Mouse (Mus musculus): ENCODE data around the gene Gnas. TPM values are rescaled to one million over a fixed set of nuclear protein-coding genes. Genes with fewer than 3 reads are reported as not detected.
A peak's percentile ranks its signal among the peaks of the same experiment; 100 is the strongest.

Gene Gnas
- total RNA-seq, 2 experiments from 2014 or later: 1,724 to 1,906 TPM

DNA sequence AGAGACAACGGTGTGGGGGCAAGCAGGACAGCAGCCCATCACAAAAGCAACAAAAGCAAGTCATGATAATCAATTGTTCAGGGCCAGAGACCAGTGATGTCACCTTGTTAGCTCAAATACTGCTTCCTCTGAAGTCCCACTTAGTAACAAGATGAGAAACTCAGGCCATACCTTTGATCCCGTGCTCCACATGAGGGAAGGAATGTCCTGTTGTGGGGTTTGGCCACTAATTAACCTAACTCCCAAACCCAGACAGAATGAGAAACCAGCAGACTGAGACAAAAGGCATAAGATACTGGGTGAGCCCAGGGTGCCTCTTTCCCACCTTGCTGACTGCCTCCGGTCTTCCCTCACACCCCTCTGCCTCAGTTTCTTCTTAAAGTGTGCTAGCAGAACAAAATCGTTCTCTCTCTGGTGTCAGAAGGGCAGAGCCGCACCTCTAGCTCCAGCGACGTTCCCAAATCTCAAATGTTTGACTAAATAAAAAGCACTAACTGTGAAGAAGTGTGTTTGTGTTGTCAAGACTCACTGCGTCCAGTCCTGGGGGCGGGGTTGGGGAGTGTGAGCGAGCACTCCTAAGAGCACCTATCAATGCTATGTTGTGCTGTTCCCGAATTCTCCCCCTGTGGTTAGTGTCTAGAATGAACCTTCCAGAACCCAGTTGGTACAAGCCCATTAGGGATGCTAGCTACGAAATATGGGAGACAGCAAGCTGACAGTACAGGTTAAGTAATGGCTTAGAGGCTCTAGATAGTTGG lies 4.7 kb downstream of the Gnas start:
- intact Hi-C loops (cut with DNase I): loop anchor here (10.0 kb wide), 1 partner anchor 1104 kb away; no protein-coding TSS in a partner anchor
- no peak for DNase-seq (ENCODE audit: low spot score in 2 of 2)

DNA sequence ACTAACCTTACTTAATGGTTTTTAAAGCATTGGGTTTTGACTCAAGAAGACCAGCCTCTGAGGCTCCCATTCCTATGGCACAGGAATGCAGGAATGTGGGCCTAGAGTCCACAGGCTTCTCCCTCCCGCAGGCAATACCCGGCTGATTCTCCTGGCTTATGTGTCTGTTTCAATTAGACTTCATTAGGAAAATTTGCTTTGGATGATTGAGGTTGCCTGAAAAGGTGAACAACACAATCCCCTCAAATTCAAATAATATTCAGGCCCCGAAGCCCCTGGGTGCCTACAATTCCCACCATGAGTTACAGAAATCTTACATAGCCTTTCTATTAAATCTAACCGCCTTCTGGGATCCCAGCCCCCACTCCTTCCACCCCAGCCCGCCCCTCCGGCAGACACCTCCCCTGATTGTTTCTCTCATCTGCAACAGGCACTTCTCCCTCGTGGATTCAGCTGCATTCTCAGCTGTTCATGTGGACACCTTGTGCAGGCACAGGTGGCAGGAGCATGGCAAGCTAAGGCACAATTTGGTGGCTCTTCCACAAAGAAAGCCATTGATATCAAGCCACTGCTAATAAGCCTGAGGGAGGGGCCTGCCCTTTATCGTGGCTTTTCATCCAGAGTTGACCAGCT lies 7.0 kb downstream of the Gnas start:
- intact Hi-C loops (cut with DNase I): no loop called here
- no peak for DNase-seq (ENCODE audit: low spot score in 2 of 2)

DNA sequence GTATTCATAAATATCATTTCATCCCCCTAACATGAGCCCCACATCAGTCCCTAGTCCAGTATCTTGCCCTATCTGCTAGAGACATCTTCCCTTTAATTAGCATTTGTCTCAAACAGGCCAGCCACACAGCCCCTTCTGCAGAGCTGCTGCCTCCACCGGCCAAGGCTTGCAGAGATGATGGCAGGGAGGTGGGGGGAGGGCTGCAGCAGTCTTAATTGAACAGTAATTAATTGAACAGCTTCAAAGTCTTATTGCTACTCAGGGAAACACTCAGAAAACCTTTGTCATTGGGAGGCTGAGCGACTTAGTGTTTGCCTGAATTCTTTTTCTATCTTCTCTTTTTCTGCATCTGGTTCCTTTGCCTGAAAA lies 7.5 kb downstream of the Gnas start:
- intact Hi-C loops (cut with DNase I): no loop called here
- DNase-seq (ENCODE audit: low spot score in 2 of 2): no peak

DNA sequence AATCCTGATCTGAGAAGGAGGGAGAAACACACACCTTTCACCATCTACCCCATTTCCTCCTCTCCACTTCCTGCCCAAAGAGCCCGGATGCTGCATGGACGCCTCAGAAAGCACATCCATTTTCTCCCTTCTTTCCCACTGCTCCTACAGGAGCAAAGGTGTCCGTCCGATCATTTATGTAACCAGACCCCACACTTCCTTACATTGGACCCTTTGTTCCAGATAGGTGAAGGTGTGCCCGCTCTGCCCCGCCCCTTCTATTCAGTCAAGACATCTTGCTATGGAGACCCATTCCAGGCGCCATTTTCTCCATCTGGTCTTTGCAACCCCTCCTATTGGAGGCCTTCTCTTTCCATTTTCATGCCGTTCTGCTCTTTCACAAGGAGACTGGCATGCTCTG lies 10.3 kb downstream of the Gnas start:
- no peak for DNase-seq (ENCODE audit: low spot score in 2 of 2)
- intact Hi-C loops (cut with DNase I): no loop called here

DNA sequence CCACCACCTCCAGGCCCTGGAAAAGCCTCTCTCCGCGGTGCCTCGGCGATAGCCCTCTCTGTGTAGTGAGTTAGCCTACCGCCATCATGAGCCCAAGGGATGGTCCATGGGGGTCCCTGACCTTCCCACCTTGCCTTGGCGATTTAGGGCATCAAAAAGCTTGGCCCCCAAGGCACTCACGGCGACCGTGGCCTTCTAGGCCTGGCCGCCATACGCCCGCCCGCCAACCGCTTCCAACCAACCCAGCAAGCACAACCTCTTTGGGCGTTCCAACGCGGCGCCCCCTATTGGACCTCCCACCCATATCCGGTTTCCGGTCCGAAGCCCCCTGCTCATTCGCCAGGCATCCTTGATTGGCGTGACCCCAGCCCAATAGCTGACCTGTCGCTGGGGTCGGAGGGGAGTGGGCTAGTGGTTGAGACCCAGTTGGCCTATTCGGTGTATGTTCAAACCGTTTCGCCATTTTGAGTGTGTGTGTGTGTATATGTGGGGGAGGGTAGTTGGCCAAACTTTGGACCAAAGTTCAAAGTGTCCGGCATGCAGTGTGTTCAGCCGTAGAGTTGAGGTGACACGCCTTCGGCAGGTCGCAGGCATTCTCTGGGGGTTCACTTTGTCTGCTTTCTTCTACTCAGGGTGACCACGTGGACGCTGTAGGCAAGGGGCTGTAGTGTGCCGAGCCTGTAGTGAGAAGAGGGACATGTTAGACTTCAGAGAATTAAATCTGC lies 11.2 kb downstream of the Gnas start:
- peak; percentile 24 to 42 for DNase-seq (ENCODE audit: low spot score in 2 of 2)
- intact Hi-C loops (cut with DNase I): loop anchor here (5.0 kb wide), 2 partner anchors 218 to 708 kb away; partner anchors contain the start of gene Stx16

DNA sequence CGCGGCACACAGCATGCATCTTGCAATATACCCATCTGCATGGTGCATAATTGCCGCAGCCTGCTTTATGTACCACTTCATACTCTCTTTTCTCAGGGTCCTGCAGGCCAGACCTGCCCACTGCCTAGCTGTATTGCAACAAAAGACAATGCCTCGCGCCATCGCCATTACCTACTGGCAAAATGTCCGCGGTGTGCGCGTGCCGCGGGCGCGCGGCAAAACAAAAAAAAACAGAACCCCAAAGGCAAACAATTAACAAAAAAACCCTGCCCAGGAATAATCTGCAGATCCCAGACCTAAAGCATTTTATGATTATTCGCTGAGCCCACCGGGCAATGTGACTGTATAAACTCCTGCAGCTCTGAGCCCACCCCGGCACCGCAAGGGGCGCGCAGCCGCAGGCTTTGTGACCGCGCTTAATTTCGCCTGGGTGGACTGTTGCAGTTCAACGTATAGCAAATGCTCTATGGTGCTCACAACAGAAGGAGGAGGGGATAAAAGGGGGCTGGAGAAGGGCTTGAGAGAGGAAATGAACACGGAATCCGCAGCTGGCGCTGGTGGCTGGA lies 11.9 kb downstream of the Gnas start:
- intact Hi-C loops (cut with DNase I): loop anchor here (5.0 kb wide), 2 partner anchors 219 to 709 kb away; partner anchors contain the start of gene Stx16
- DNase-seq (ENCODE audit: low spot score in 2 of 2): no peak

DNA sequence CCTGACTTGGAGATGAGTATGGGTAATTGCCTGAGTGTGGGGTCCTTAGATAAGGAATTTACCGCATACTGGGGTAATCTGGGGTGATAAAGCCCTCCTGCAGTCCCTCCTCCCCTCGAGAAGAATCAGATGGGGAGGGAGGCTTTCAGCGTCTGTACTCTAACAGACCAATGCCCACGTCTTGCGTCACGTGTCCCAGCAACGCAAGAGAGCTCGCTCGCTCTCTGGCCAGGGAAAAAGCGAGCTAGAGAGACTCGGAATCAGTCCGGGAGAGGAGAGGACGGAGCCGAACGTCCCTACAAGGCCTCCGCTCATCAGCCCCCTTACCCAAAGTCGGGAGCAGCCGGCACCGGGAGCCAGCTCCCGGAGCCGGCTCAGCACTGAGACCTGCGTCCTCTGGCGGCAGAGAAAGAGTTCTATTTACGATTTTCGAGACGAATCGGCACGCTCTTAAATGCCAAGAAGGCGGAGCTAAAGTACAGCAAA lies 13.0 kb downstream of the Gnas start:
- DNase-seq (ENCODE audit: low spot score in 2 of 2): no peak
- intact Hi-C loops (cut with DNase I): loop anchor here (5.0 kb wide), 2 partner anchors 220 to 710 kb away; partner anchors contain the start of gene Stx16

DNA sequence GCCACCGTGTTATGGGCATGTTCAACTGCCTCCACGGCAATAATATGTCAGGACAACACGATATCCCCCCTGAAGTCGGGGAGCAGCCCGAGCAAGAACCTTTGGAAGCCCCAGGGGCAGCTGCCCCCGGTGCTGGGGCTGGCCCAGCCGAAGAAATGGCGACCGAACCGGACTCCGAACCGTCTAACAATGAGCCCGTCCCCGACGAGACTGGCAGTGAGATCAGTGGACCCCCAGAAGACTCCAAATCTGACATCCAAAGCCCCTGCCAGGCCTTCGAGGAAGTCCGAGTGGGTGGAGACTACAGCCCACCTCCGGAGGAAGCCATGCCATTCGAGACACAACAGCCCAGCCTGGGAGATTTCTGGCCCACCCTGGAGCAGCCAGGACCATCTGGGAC lies 13.7 kb downstream of the Gnas start:
- intact Hi-C loops (cut with DNase I): loop anchor here (5.0 kb wide), 2 partner anchors 221 to 711 kb away; partner anchors contain the start of gene Stx16
- DNase-seq (ENCODE audit: low spot score in 2 of 2): no peak

DNA sequence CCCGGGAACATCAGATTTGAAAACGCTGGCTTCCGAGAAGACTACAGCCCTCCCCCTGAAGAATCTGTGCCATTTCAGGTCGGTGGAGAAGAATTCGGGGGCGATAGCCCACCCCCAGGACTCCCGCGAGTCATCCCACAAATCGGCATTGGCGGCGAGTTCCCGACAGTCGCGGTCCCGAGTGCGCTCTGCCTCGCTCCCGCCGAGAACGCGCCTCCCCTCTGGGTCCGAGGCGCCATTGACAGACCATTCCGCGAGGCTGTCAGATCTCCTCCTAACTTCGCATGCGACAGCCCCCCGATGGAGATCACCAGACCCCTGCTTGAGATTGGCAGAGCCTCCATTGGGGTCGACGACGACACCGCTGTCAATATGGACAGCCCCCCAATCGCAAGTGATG lies 14.4 kb downstream of the Gnas start:
- intact Hi-C loops (cut with DNase I): loop anchor here (5.0 kb wide), 2 partner anchors 221 to 711 kb away; partner anchors contain the start of gene Stx16
- no peak for DNase-seq (ENCODE audit: low spot score in 2 of 2)

DNA sequence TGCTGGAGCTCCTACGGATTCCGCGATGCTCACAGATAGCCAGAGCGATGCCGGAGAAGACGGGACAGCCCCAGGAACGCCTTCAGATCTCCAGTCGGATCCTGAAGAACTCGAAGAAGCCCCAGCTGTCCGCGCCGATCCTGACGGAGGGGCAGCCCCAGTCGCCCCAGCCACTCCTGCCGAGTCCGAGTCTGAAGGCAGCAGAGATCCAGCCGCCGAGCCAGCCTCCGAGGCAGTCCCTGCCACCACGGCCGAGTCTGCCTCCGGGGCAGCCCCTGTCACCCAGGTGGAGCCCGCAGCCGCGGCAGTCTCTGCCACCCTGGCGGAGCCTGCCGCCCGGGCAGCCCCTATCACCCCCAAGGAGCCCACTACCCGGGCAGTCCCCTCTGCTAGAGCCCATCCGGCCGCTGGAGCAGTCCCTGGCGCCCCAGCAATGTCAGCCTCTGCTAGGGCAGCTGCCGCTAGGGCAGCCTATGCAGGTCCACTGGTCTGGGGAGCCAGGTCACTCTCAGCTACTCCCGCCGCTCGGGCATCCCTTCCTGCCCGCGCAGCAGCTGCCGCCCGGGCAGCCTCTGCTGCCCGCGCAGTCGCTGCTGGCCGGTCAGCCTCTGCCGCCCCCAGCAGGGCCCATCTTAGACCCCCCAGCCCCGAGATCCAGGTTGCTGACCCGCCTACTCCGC lies 15.1 kb downstream of the Gnas start:
- intact Hi-C loops (cut with DNase I): loop anchor here (5.0 kb wide), 2 partner anchors 222 to 712 kb away; partner anchors contain the start of gene Stx16
- no peak for DNase-seq (ENCODE audit: low spot score in 2 of 2)

DNA sequence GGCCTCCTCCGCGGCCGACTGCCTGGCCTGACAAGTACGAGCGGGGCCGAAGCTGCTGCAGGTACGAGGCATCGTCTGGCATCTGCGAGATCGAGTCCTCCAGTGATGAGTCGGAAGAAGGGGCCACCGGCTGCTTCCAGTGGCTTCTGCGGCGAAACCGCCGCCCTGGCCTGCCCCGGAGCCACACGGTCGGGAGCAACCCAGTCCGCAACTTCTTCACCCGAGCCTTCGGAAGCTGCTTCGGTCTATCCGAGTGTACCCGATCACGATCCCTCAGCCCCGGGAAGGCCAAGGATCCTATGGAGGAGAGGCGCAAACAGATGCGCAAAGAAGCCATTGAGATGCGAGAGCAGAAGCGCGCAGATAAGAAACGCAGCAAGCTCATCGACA lies 15.6 kb downstream of the Gnas start:
- no peak for DNase-seq (ENCODE audit: low spot score in 2 of 2)
- intact Hi-C loops (cut with DNase I): loop anchor here (5.0 kb wide), 2 partner anchors 222 to 712 kb away; partner anchors contain the start of gene Stx16

DNA sequence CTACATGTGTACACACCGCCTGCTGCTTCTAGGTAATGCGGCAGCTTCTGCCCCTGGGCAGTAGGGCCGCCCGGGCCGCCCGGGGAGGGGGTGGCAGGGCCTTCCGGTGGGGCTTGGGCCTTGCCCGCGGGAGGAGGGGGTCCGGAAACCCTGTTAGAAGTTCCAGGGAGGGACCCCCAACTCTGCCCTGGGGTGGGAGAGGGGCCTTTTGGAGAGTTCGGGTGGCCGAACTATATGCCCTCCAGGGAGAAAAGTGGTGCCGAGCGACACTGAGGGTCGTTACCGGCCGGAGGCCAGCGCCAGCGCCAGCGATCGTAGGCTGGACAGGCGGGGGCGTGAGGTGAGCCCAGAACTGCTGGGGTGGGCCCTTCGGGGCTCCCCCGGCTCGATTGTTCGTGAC lies 16.1 kb downstream of the Gnas start:
- intact Hi-C loops (cut with DNase I): no loop called here
- no peak for DNase-seq (ENCODE audit: low spot score in 2 of 2)

DNA sequence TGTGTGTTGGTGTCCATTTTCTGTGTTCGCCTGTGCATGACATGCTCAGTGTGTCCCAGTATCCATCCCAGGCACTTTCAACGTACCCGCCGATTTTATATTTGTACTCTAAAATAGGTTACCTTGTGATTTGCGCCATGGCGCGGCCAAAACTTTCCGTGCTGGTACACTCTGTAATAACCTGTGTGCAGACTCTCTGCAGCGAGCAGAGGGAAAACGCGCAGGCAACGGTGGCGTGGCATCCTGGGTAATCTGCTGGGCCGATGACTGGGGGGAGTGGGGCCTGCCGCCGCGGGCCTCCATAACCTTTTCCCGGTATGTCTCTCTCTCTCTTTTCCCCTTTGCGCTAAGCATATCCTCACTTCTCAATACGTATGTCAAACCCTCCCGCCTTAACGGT lies 16.5 kb downstream of the Gnas start:
- intact Hi-C loops (cut with DNase I): no loop called here
- no peak for DNase-seq (ENCODE audit: low spot score in 2 of 2)

DNA sequence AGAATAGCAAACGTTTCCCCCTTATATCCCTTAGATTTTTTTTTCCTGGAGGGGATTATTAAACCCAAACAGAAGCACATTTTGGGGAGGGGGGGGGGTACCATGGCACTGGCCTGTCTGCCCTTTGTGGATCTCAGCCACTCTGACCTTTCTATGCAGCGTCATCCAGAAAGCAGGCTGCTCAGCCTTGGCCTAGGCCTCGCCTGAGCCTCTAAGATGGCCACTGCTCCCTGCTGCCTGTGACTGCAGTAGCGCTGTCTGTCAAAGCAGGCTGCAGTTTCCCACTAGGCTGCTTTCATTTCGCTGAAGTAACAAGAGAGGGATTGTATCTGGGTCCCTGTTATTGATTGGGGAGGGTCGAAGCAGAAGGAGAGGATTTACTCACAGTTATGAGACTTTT lies 18.4 kb downstream of the Gnas start:
- no peak for DNase-seq (ENCODE audit: low spot score in 2 of 2)

DNA sequence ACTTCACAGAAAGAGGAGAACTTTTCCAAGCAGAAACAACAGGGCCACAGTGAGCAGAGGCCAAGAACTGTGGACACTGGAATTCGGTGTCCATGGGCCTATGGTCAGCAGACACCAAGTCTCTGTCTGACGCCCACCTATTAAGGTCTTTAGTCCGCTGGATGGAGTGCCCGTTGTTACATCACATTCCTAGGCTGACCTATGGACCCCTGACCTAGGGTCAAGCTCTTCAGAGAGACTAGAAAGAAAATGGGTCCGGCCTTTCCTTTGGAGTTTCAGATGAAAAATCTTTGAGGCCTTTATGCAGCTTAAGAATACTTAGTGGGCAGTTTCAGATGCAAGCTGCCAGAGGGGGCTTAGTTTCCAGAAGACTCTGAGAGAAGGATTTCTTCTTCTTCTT lies 21.5 kb downstream of the Gnas start:
- no peak for DNase-seq (ENCODE audit: low spot score in 2 of 2)
- intact Hi-C loops (cut with DNase I): no loop called here

More for the DNA sequence above, 18.4 kb downstream of the Gnas start:
- intact Hi-C loops (cut with DNase I): no loop called here

DNA sequence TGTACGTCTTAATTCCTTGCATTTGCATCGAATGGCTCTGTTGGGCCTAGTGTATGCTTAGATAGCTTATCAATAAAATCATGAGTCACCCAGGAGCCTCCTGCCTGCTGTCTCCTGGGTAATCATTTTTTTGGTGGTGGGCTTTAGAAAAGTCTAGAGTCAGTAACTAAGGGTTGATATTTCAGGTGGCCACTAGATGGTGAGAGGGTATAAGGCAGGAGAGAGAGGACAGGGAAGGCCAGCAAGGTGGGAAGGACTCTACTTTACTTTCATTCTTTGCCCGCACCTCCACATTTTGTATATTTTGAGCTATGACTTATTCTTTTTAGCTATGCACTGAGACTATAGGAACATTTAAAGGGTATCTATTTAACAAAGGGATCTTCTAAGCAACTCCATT lies 23.8 kb downstream of the Gnas start:
- intact Hi-C loops (cut with DNase I): no loop called here
- no peak for DNase-seq (ENCODE audit: low spot score in 2 of 2)

DNA sequence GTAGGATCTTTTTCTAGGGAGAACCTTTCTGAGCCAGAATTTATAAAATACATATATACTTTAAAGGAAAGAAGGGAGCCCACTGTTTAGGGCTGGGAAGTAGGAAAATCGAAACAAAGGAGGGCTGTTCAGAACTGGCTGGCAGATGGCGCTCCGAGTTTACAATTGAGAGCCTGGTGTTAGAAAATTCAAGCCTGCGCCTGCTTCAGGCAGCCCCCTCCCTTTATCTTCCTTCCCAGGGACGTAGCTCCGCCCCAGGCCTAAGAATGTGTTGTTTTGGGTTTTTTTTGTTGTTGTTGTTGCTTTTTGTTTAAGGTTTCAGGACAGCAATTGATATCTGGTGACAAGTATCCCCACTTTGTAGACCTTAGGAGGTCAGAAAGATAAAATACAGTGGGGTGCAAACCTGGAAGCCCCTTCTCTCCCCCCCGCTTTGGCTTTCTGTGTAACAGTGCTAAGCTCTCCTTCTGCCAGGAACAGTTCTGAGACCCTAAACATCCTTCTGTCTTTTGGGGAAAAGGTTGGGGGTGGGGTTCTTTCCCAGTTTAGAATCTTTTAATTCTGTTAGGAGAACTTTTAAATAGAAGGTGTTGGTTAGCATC lies 26.9 kb downstream of the Gnas start:
- intact Hi-C loops (cut with DNase I): no loop called here
- peak in 1 of 2 experiments; percentile 47 for DNase-seq (ENCODE audit: low spot score in 2 of 2)

DNA sequence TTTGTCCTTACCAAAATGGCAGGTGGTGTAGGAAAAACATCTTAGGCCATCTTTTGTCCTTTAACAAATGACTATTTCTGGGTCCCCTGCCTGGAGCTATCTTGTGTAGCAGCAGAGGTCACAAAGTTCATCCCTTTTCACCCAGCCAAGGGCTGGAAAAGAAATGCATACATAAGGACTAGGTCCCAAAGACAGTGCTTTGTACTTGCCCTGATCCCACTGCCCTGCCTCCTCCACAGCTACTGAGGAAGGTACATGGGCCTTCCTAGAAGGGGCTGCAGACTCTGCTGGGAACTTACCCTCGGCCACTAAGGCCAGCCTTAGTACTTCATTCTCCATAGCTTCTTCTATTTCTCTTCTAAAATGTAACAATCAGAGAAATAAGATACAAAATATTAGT lies 27.5 kb downstream of the Gnas start:
- intact Hi-C loops (cut with DNase I): loop anchor here (1.0 kb wide), 3 partner anchors 364 to 589 kb away; no protein-coding TSS in a partner anchor
- no peak for DNase-seq (ENCODE audit: low spot score in 2 of 2)

Data from left cerebral cortex, postnatal 36 days (tissue).